Mouse (Mus musculus): ENCODE results near the gene C1qtnf7. TPM values are rescaled to one million over a fixed set of nuclear protein-coding genes. Genes with fewer than 3 reads are reported as not detected.

C1qtnf7 gene
- polyA plus RNA-seq, 1 experiment: not detected

DNA sequence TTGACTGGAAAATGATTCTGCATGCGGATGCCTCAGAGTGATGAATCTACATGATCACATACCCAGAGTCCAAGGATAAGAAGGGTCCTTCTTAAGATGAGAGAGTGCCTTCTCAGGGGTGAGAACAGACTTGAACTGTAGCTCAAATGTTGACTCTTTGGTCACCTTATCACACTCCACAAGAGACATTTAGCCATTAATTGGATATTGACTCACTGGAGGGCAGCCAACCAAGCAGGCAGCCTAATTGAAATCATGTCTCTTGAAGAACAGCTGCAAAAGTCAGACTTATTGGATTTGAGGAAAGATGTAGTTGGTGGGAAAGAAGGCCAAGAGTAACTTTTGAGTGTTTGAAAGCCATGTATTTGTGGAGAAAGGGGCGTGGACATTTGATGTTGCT lies 4.2 kb upstream of the C1qtnf7 start:
- H3K79me2 ChIP-seq (ENCODE audit: control insufficient read depth, insufficient read depth): no peaks in the 10 kb centered on the region
- no peak overlapping the region for H3ac ChIP-seq (ENCODE audit: control insufficient read depth, insufficient read length, low read depth)
- H3K36me3 ChIP-seq (ENCODE audit: control insufficient read depth, insufficient read depth): no peaks in the 10 kb centered on the region
- H3K4me3 ChIP-seq (ENCODE audit: insufficient read depth, poor library complexity, severe bottlenecking): no peak overlapping the region
- H3K27me3 ChIP-seq (ENCODE audit: control insufficient read depth, insufficient read depth, insufficient read length): no peaks in the 10 kb centered on the region
- TF ChIP-seq FOSL1 (IDR thresholded peaks at IDR 0.05; ENCODE audit: insufficient read depth, low read length, poor library complexity, severe bottlenecking) (no peak), MYOG (IDR thresholded peaks at IDR 0.05; ENCODE audit: control insufficient read depth, extremely low read depth, insufficient read length) (no peak), CTCF (IDR thresholded peaks at IDR 0.05; ENCODE audit: control insufficient read depth, insufficient read depth, insufficient read length) (no peak), MAX (IDR thresholded peaks at IDR 0.05) (no peak), USF1 (IDR thresholded peaks at IDR 0.05; ENCODE audit: low read depth) (no peak), CEBPB (IDR thresholded peaks at IDR 0.05; ENCODE audit: low read depth) (no peak), MYOD1 (IDR thresholded peaks at IDR 0.05; ENCODE audit: control insufficient read depth, insufficient read length, low read depth) (no peak)
- no peaks in the 10 kb centered on the region for H3K79me3 ChIP-seq (ENCODE audit: low read depth)

DNA sequence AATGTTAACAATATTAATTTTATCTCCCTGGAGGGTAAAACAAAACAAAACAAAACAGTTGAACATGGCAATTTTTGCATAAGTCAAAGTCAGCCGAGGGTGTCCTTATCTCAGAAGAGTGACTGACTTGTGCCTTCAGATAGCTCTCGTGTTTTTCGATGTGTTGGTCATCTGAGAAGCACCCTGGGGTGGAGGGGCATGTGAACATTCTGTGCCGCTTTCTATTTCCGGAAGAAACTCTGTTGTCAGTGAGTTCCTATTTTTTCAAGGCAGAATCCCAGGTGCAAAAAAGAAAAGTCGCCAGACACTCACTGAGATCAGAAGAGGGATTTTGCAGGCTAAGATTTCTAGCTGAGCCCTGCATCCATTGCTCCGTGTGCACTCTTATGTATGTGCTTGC lies 1.2 kb downstream of the C1qtnf7 start:
- no peak overlapping the region for H3K4me3 ChIP-seq (ENCODE audit: insufficient read depth, poor library complexity, severe bottlenecking)

DNA sequence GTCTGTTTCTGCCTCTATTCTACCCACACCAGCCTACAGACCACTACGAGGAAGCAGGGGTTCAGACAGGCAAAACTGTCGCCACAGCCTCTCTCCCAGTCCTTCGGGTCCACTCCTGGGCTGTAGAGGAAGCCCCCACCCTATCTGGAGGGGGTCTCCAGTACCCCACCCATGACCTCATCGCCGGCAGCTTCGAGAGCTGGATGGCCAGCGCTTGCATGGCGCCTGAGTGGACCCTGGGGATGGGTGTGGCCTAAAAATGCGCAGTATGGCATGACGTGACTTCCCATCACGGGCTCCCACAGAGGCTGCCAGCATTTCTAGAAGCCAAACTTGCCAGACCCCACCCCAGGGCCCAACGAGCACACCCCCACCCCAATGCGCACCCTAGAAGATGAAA lies 2.0 kb downstream of the C1qtnf7 start:
- H3K79me2 ChIP-seq (ENCODE audit: control insufficient read depth, insufficient read depth): no peaks in the 10 kb centered on the region

More for the DNA sequence above, 1.2 kb downstream of the C1qtnf7 start:
- Histone ChIP-seq H3K79me3 (ENCODE audit: low read depth) (no peaks in the 10 kb centered on the region), H3K79me2 (ENCODE audit: control insufficient read depth, insufficient read depth) (no peaks in the 10 kb centered on the region), H3ac (ENCODE audit: control insufficient read depth, insufficient read length, low read depth) (no peak overlapping the region), H3K36me3 (ENCODE audit: control insufficient read depth, insufficient read depth) (no peaks in the 10 kb centered on the region), H3K27me3 (ENCODE audit: control insufficient read depth, insufficient read depth, insufficient read length) (no peaks in the 10 kb centered on the region)
- TF ChIP-seq MAX (IDR thresholded peaks at IDR 0.05) (no peak), MYOD1 (IDR thresholded peaks at IDR 0.05; ENCODE audit: control insufficient read depth, insufficient read length, low read depth) (no peak), MYOG (IDR thresholded peaks at IDR 0.05; ENCODE audit: control insufficient read depth, extremely low read depth, insufficient read length) (no peak), USF1 (IDR thresholded peaks at IDR 0.05; ENCODE audit: low read depth) (no peak), CTCF (IDR thresholded peaks at IDR 0.05; ENCODE audit: control insufficient read depth, insufficient read depth, insufficient read length) (no peak), CEBPB (IDR thresholded peaks at IDR 0.05; ENCODE audit: low read depth) (no peak), FOSL1 (IDR thresholded peaks at IDR 0.05; ENCODE audit: insufficient read depth, low read length, poor library complexity, severe bottlenecking) (no peak)

DNA sequence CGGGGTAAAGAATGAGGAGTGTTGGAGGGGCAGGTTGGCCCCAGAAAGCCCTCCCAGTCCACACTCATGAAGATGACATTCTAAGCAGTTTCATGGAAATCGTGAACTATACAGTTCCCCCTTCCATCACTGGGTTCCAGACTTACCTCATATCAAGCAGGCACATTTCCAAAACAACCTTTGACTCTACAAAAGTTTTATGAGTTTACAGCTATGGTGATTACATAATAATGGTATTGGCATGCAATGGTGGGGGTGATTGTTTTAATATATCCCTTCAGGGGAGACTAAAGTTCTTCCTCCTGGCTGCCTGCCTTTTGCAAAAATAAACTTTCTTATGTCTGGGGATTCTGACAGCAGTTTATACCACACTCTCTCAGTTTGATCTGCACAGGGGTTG lies 4.6 kb downstream of the C1qtnf7 start:
- no peak overlapping the region for H3ac ChIP-seq (ENCODE audit: control insufficient read depth, insufficient read length, low read depth)
- H3K27me3 ChIP-seq (ENCODE audit: control insufficient read depth, insufficient read depth, insufficient read length): no peaks in the 10 kb centered on the region
- H3K79me3 ChIP-seq (ENCODE audit: low read depth): no peaks in the 10 kb centered on the region
- H3K4me3 ChIP-seq (ENCODE audit: insufficient read depth, poor library complexity, severe bottlenecking): no peak overlapping the region
- H3K36me3 ChIP-seq (ENCODE audit: control insufficient read depth, insufficient read depth): no peaks in the 10 kb centered on the region
- H3K79me2 ChIP-seq (ENCODE audit: control insufficient read depth, insufficient read depth): no peaks in the 10 kb centered on the region
- TF ChIP-seq FOSL1 (IDR thresholded peaks at IDR 0.05; ENCODE audit: insufficient read depth, low read length, poor library complexity, severe bottlenecking) (no peak), USF1 (IDR thresholded peaks at IDR 0.05; ENCODE audit: low read depth) (no peak), MAX (IDR thresholded peaks at IDR 0.05) (no peak), CEBPB (IDR thresholded peaks at IDR 0.05; ENCODE audit: low read depth) (no peak), CTCF (IDR thresholded peaks at IDR 0.05; ENCODE audit: control insufficient read depth, insufficient read depth, insufficient read length) (no peak), MYOG (IDR thresholded peaks at IDR 0.05; ENCODE audit: control insufficient read depth, extremely low read depth, insufficient read length) (no peak), MYOD1 (IDR thresholded peaks at IDR 0.05; ENCODE audit: control insufficient read depth, insufficient read length, low read depth) (no peak)

More for the DNA sequence above, 2.0 kb downstream of the C1qtnf7 start:
- Histone ChIP-seq H3K79me3 (ENCODE audit: low read depth) (no peaks in the 10 kb centered on the region), H3K36me3 (ENCODE audit: control insufficient read depth, insufficient read depth) (no peaks in the 10 kb centered on the region), H3K4me3 (ENCODE audit: insufficient read depth, poor library complexity, severe bottlenecking) (no peak overlapping the region), H3ac (ENCODE audit: control insufficient read depth, insufficient read length, low read depth) (no peak overlapping the region), H3K27me3 (ENCODE audit: control insufficient read depth, insufficient read depth, insufficient read length) (no peaks in the 10 kb centered on the region)
- no peak for TF ChIP-seq USF1 (IDR thresholded peaks at IDR 0.05; ENCODE audit: low read depth)
- TF ChIP-seq MYOD1 (IDR thresholded peaks at IDR 0.05; ENCODE audit: control insufficient read depth, insufficient read length, low read depth): no peak
- TF ChIP-seq FOSL1 (IDR thresholded peaks at IDR 0.05; ENCODE audit: insufficient read depth, low read length, poor library complexity, severe bottlenecking): no peak
- no peak for TF ChIP-seq CTCF (IDR thresholded peaks at IDR 0.05; ENCODE audit: control insufficient read depth, insufficient read depth, insufficient read length)
- TF ChIP-seq CEBPB (IDR thresholded peaks at IDR 0.05; ENCODE audit: low read depth): no peak
- TF ChIP-seq MYOG (IDR thresholded peaks at IDR 0.05; ENCODE audit: control insufficient read depth, extremely low read depth, insufficient read length): no peak

DNA sequence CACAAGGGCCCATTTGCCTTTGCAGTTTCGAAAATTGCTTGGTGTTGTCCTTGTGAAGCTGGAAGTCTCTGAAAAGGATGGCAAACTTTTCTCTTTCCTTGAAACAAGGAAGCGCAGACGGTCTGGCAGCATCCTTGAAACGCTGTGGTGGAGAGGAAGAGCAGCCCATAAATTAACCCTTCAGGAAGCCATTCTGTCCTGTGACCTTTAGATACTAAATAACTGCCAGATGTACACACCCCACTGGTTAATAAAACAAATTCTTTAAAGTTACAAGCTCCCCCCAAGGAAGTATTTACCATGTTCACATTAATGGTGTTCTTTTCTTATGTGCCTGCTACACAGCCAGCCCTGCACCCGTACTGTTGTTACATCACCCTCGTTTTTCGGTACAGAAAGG lies 6.0 kb downstream of the C1qtnf7 start:
- no peak for TF ChIP-seq MYOG (IDR thresholded peaks at IDR 0.05; ENCODE audit: control insufficient read depth, extremely low read depth, insufficient read length)
- no peak for TF ChIP-seq MAX (IDR thresholded peaks at IDR 0.05)
- no peak for TF ChIP-seq USF1 (IDR thresholded peaks at IDR 0.05; ENCODE audit: low read depth)
- Histone ChIP-seq H3ac (ENCODE audit: control insufficient read depth, insufficient read length, low read depth) (no peak overlapping the region), H3K79me3 (ENCODE audit: low read depth) (no peaks in the 10 kb centered on the region), H3K4me3 (ENCODE audit: insufficient read depth, poor library complexity, severe bottlenecking) (no peak overlapping the region), H3K36me3 (ENCODE audit: control insufficient read depth, insufficient read depth) (no peaks in the 10 kb centered on the region), H3K27me3 (ENCODE audit: control insufficient read depth, insufficient read depth, insufficient read length) (no peaks in the 10 kb centered on the region), H3K79me2 (ENCODE audit: control insufficient read depth, insufficient read depth) (no peaks in the 10 kb centered on the region)

DNA sequence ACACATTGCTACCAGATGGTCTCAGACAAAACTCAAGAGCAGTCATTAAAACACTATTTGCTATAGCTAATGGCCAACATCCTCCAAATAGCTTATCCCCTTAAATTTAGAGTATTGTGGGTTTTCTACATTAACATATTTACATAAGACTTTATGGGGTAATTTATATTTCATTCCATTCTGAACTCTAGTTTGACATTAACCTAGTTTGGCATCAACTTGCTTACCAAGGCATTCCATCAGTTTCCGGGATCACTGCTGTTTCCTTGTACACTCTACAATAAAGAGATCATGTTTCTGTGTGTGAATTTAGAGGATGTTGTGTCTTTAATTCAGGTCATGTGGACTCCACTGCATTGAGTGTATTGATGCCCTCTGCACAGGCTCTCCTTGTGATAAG lies 7.5 kb downstream of the C1qtnf7 start:
- H3K79me3 ChIP-seq (ENCODE audit: low read depth): no peaks in the 10 kb centered on the region
- no peaks in the 10 kb centered on the region for H3K36me3 ChIP-seq (ENCODE audit: control insufficient read depth, insufficient read depth)
- no peaks in the 10 kb centered on the region for H3K27me3 ChIP-seq (ENCODE audit: control insufficient read depth, insufficient read depth, insufficient read length)
- H3K4me3 ChIP-seq (ENCODE audit: insufficient read depth, poor library complexity, severe bottlenecking): no peak overlapping the region
- no peaks in the 10 kb centered on the region for H3K79me2 ChIP-seq (ENCODE audit: control insufficient read depth, insufficient read depth)
- TF ChIP-seq CTCF (IDR thresholded peaks at IDR 0.05; ENCODE audit: control insufficient read depth, insufficient read depth, insufficient read length): no peak
- H3ac ChIP-seq (ENCODE audit: control insufficient read depth, insufficient read length, low read depth): no peak overlapping the region
